Mouse (Mus musculus): ENCODE data around the gene Arntl2. TPM values are rescaled to one million over a fixed set of nuclear protein-coding genes. Genes with fewer than 3 reads are reported as not detected.

Arntl2 gene
- polyA plus RNA-seq, 1 experiment from 2014 or later, result 0.85 TPM

- Histone ChIP-seq H3K9me3 (ENCODE audit: low read length) (no peaks in the 10 kb centered on the region), H3K36me3 (ENCODE audit: insufficient read depth, low read length) (no peaks in the 10 kb centered on the region)
These were observed 43.0 kb downstream of the Arntl2 start for GRCm38 (mm10) chr6:146838863-146839262.

DNA sequence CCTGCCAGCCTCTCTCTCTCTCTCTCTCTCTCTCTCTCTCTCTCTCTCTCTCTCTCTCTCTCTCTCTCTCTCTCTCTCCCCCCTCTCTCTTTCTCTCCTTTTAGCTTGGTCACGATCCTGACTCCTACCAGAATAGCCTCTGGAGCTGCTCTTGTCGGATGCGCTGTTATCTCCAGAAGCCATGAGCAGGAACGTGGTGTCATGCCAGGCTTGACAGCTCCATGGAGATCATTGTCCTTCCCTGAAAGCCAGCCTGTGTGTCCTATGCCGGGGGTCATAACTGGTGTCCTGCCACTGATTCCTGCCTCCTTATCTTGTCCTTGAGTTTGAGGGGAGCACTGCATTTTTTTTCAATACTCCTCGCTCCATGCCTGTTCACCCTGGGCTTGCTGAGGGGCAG lies 49.0 kb downstream of the Arntl2 start:
- Histone ChIP-seq H3K27me3 (replicated peaks; ENCODE audit: insufficient read depth, low read length) (no peaks in the 10 kb centered on the region), H3K4me2 (replicated peaks; ENCODE audit: low read depth, low read length) (no peak overlapping the region), H3K36me3 (ENCODE audit: insufficient read depth, low read length) (no peaks in the 10 kb centered on the region), H3K27ac (ENCODE audit: low read length) (no peak overlapping the region), H3K9ac (replicated peaks; ENCODE audit: low read depth) (no peak overlapping the region), H3K4me3 (ENCODE audit: low read depth, low read length) (no peak overlapping the region), H3K4me1 (ENCODE audit: insufficient read depth, low read depth, low read length) (no peaks in the 10 kb centered on the region), H3K9me3 (ENCODE audit: low read length) (no peaks in the 10 kb centered on the region)
- TF ChIP-seq EP300 (IDR thresholded peaks at IDR 0.05), result no peak
- TF ChIP-seq CTCF (IDR thresholded peaks at IDR 0.05), result no peak
- ATAC-seq, result no peak
- DNase-seq (ENCODE audit: low spot score), result no peak
- 80% methylated on average over 6 of the region's 6 CpGs for WGBS

More at GRCm38 (mm10) chr6:146838863-146839262, 43.0 kb downstream of the Arntl2 start:
- Histone ChIP-seq H3K4me2 (replicated peaks; ENCODE audit: low read depth, low read length) (no peak overlapping the region), H3K9ac (replicated peaks; ENCODE audit: low read depth) (no peak overlapping the region), H3K4me1 (ENCODE audit: insufficient read depth, low read depth, low read length) (0 out of 2 replicates have a peak, but pooled peaks cover 3% of the 10 kb centered on the region), H3K27me3 (replicated peaks; ENCODE audit: insufficient read depth, low read length) (no peaks in the 10 kb centered on the region), H3K4me3 (ENCODE audit: low read depth, low read length) (no peak overlapping the region), H3K27ac (ENCODE audit: low read length) (no peak overlapping the region)
- WGBS, result 79% methylated on average over 4 of the region's 4 CpGs
- TF ChIP-seq CTCF (IDR thresholded peaks at IDR 0.05), result no peak
- TF ChIP-seq EP300 (IDR thresholded peaks at IDR 0.05), result no peak
- ATAC-seq (no peak), DNase-seq (ENCODE audit: low spot score) (no peak)

DNA sequence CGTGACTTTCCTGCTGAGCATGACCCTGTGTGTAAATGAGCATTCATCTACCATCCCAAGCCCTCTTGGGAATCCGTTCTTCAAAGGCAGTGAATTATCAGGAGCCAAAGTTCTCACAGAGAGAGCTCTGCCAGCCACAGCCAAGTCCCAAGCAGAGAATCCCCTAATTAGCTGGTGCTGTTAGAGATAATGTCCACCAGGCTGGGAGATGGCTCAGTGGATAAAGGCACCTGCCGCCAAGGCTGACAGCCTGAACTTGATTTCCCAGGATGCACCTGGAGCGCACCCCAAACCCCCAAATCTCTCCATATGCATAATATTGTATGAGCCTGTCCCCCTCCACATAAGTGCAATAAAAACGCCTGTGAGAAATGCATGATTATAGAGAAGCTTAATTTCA lies 49.5 kb downstream of the Arntl2 start:
- no peak for TF ChIP-seq CTCF (IDR thresholded peaks at IDR 0.05)
- TF ChIP-seq EP300 (IDR thresholded peaks at IDR 0.05), result no peak
- H3K4me2 ChIP-seq (replicated peaks; ENCODE audit: low read depth, low read length), result no peak overlapping the region
- H3K4me3 ChIP-seq (ENCODE audit: low read depth, low read length), result no peak overlapping the region
- H3K36me3 ChIP-seq (ENCODE audit: insufficient read depth, low read length), result no peaks in the 10 kb centered on the region
- no peaks in the 10 kb centered on the region for H3K9me3 ChIP-seq (ENCODE audit: low read length)
- no peaks in the 10 kb centered on the region for H3K4me1 ChIP-seq (ENCODE audit: insufficient read depth, low read depth, low read length)
- DNase-seq (ENCODE audit: low spot score) (no peak), ATAC-seq (no peak)
- 86% methylated on average over 5 of the region's 5 CpGs for WGBS
- H3K27ac ChIP-seq (ENCODE audit: low read length), result no peak overlapping the region
- no peaks in the 10 kb centered on the region for H3K27me3 ChIP-seq (replicated peaks; ENCODE audit: insufficient read depth, low read length)
- H3K9ac ChIP-seq (replicated peaks; ENCODE audit: low read depth), result no peak overlapping the region

- no peaks in the 10 kb centered on the region for H3K4me1 ChIP-seq (ENCODE audit: insufficient read depth, low read depth, low read length)
- H3K9ac ChIP-seq (replicated peaks; ENCODE audit: low read depth), result no peak overlapping the region
- no peak overlapping the region for H3K4me2 ChIP-seq (replicated peaks; ENCODE audit: low read depth, low read length)
- H3K27ac ChIP-seq (ENCODE audit: low read length), result no peak overlapping the region
- ATAC-seq (peak; percentile 65), DNase-seq (ENCODE audit: low spot score) (peak; percentile 46)
- no peaks in the 10 kb centered on the region for H3K36me3 ChIP-seq (ENCODE audit: insufficient read depth, low read length)
- H3K27me3 ChIP-seq (replicated peaks; ENCODE audit: insufficient read depth, low read length), result no peaks in the 10 kb centered on the region
- 47% methylated on average over 15 of the region's 15 CpGs for WGBS
- H3K4me3 ChIP-seq (ENCODE audit: low read depth, low read length), result no peak overlapping the region
- no peaks in the 10 kb centered on the region for H3K9me3 ChIP-seq (ENCODE audit: low read length)
- no peak for TF ChIP-seq EP300 (IDR thresholded peaks at IDR 0.05)
- no peak for TF ChIP-seq CTCF (IDR thresholded peaks at IDR 0.05)
These were observed 50.3 kb downstream of the Arntl2 start for GRCm38 (mm10) chr6:146845961-146846750.

DNA sequence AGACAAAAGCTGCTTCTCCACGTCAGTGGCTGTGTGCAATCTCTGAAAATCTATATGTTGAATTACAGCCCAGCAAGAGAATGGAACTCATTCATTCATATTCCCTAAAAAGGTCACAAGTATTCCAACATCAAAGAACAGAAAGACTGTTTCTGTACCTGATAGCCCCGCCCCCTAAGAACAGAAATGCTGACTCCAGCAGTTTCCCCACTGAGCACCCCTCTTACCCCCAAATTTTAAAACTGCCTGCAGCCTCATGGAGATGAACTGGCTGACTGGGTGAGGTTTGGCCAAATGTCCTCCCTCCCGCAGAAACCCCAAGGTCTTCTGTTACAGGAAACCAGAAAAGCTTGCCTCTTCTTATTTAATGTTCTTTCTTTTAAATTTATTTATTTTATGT lies 51.5 kb downstream of the Arntl2 start:
- TF ChIP-seq EP300 (IDR thresholded peaks at IDR 0.05), result no peak
- no peak for TF ChIP-seq CTCF (IDR thresholded peaks at IDR 0.05)
- H3K36me3 ChIP-seq (ENCODE audit: insufficient read depth, low read length), result no peaks in the 10 kb centered on the region
- no peaks in the 10 kb centered on the region for H3K4me1 ChIP-seq (ENCODE audit: insufficient read depth, low read depth, low read length)
- H3K27me3 ChIP-seq (replicated peaks; ENCODE audit: insufficient read depth, low read length), result no peaks in the 10 kb centered on the region
- H3K9ac ChIP-seq (replicated peaks; ENCODE audit: low read depth), result no peak overlapping the region
- H3K9me3 ChIP-seq (ENCODE audit: low read length), result no peaks in the 10 kb centered on the region
- H3K27ac ChIP-seq (ENCODE audit: low read length), result no peak overlapping the region
- no peak for DNase-seq (ENCODE audit: low spot score)
- no peak for ATAC-seq
- no peak overlapping the region for H3K4me3 ChIP-seq (ENCODE audit: low read depth, low read length)
- H3K4me2 ChIP-seq (replicated peaks; ENCODE audit: low read depth, low read length), result no peak overlapping the region
- WGBS, result 84% methylated on average over 3 of the region's 3 CpGs

GRCm38 (mm10) chr6:146848281-146848680 lies 52.4 kb downstream of the Arntl2 start:
- Histone ChIP-seq H3K4me2 (replicated peaks; ENCODE audit: low read depth, low read length) (no peak overlapping the region), H3K36me3 (ENCODE audit: insufficient read depth, low read length) (no peaks in the 10 kb centered on the region), H3K27ac (ENCODE audit: low read length) (no peak overlapping the region), H3K27me3 (replicated peaks; ENCODE audit: insufficient read depth, low read length) (no peaks in the 10 kb centered on the region), H3K9ac (replicated peaks; ENCODE audit: low read depth) (no peak overlapping the region), H3K9me3 (ENCODE audit: low read length) (no peaks in the 10 kb centered on the region), H3K4me1 (ENCODE audit: insufficient read depth, low read depth, low read length) (no peaks in the 10 kb centered on the region), H3K4me3 (ENCODE audit: low read depth, low read length) (no peak overlapping the region)
- no peak for DNase-seq (ENCODE audit: low spot score)
- TF ChIP-seq EP300 (IDR thresholded peaks at IDR 0.05) (no peak), CTCF (IDR thresholded peaks at IDR 0.05) (no peak)
- 71% methylated on average over 3 of the region's 3 CpGs for WGBS
- ATAC-seq, result no peak
